Mouse (Mus musculus): ENCODE measurements around the gene 9230104L09Rik. TPM values are rescaled to one million over a fixed set of nuclear protein-coding genes. Genes with fewer than 3 reads are reported as not detected.

9230104L09Rik gene
- polyA plus RNA-seq, 1 experiment, result not detected

DNA sequence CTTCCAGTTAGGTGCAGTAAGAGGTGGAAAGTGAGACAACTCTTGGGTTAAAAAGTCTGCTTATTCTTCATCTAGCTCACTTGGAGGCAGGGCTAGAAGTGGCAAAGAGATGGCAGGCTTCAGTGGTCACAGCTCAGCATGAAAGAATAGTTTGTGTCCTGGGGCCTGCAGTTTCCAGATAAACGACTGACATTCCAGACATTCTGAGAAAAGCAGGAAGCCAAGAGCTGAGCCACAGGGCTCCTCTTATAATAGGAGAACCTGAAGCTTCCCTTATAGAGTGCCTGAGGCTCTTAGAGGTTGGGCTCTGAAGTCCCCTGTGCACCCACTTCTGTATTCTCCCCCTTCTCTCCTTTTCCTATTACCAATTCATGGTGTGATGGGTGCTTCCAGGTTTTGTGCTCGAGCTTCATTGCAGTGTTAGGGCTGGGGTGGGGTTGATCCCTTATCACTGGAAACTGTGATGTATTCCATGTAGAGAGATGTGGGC, 13.8 kb upstream of the 9230104L09Rik start:
- Histone ChIP-seq H3K79me2 (ENCODE audit: control insufficient read depth, insufficient read depth) (peaks cover 15% of the 10 kb centered on the region), H3K4me2 (ENCODE audit: low read depth) (peak overlapping the region; percentile 42), H3K36me3 (ENCODE audit: control insufficient read depth, insufficient read depth) (no peaks in the 10 kb centered on the region), H3ac (ENCODE audit: control insufficient read depth, insufficient read length) (no peak overlapping the region), H3K4me3 (no peak overlapping the region), H3K27me3 (ENCODE audit: control insufficient read depth, insufficient read depth, insufficient read length) (no peaks in the 10 kb centered on the region)
- TF ChIP-seq SRF (IDR thresholded peaks at IDR 0.05; ENCODE audit: control insufficient read depth, insufficient read length, low read depth), result no peak
- no peak for TF ChIP-seq TCF12 (IDR thresholded peaks at IDR 0.05; ENCODE audit: insufficient read depth, poor library complexity, severe bottlenecking)
- no peak for TF ChIP-seq USF1 (IDR thresholded peaks at IDR 0.05; ENCODE audit: low read depth)
- no peak for TF ChIP-seq CEBPB (IDR thresholded peaks at IDR 0.05; ENCODE audit: insufficient read depth, poor library complexity, severe bottlenecking)
- no peak for TF ChIP-seq REST (IDR thresholded peaks at IDR 0.05; ENCODE audit: insufficient read depth, insufficient read length)
- no peak for TF ChIP-seq POLR2A (IDR thresholded peaks at IDR 0.05; ENCODE audit: insufficient read length, low read depth)
- TF ChIP-seq MYOD1 (IDR thresholded peaks at IDR 0.05; ENCODE audit: control insufficient read depth in 1 of 3, insufficient read length in 2 of 3, low read depth in 2 of 3), result no peak
- no peak for TF ChIP-seq TCF3 (IDR thresholded peaks at IDR 0.05; ENCODE audit: insufficient read length, low read depth)
- no peak for TF ChIP-seq MAX (IDR thresholded peaks at IDR 0.05; ENCODE audit: low read depth)
- TF ChIP-seq MYOG (IDR thresholded peaks at IDR 0.05; ENCODE audit: control insufficient read depth in 1 of 3, insufficient read depth in 1 of 3, insufficient read length in 2 of 3, low read depth in 2 of 3), result no peak
- TF ChIP-seq POLR2AphosphoS2 (IDR thresholded peaks at IDR 0.05; ENCODE audit: insufficient read length, low read depth), result no peak
- TF ChIP-seq E2F4 (IDR thresholded peaks at IDR 0.05; ENCODE audit: insufficient read depth), result no peak

DNA sequence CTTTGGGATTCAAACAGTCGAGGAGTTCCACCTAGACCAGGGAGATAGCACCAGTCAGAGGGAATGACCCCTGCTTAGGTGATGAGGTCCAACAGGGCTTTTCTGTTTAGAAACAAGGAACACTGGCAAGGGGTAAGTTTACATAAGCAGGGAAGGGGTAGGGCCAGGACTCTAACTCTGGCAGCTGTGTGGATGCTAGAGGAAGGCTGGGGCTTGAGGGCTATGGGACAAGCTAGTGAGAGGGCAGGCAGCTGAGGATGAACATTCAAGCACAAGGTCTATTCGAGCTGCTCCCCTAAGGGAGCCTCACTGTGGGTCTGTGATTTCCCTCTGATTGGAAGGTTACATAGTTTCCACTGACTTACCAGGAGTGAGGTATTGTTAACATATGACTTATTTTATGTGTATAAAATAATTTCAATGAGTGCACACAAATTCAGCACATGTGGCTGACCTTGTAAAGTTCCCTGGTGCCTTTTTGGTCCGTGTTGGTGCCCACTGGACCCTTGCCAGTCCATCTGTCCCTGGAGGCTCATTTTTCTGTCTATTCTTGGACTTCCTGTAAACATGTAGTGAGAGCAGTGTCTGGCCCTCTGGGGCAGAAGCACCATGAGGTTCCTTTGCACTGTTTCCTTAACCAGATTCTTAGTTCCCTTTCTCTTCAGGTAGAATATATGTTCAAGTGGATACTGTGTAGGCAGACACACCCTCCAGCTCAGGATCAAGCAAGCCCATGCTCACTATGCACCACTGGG, 12.4 kb upstream of the 9230104L09Rik start:
- Histone ChIP-seq H3K27me3 (ENCODE audit: control insufficient read depth, insufficient read depth, insufficient read length) (no peaks in the 10 kb centered on the region), H3K79me2 (ENCODE audit: control insufficient read depth, insufficient read depth) (peaks cover 29% of the 10 kb centered on the region), H3K4me3 (no peak overlapping the region), H3K4me2 (ENCODE audit: low read depth) (peak overlapping the region; percentile 33), H3ac (ENCODE audit: control insufficient read depth, insufficient read length) (no peak overlapping the region), H3K36me3 (ENCODE audit: control insufficient read depth, insufficient read depth) (peaks cover 4% of the 10 kb centered on the region)
- TF ChIP-seq TCF12 (IDR thresholded peaks at IDR 0.05; ENCODE audit: insufficient read depth, poor library complexity, severe bottlenecking), result no peak
- peak in 2 of 3 experiments; percentile 27 to 40 for TF ChIP-seq MYOD1 (IDR thresholded peaks at IDR 0.05; ENCODE audit: control insufficient read depth in 1 of 3, insufficient read length in 2 of 3, low read depth in 2 of 3)

DNA sequence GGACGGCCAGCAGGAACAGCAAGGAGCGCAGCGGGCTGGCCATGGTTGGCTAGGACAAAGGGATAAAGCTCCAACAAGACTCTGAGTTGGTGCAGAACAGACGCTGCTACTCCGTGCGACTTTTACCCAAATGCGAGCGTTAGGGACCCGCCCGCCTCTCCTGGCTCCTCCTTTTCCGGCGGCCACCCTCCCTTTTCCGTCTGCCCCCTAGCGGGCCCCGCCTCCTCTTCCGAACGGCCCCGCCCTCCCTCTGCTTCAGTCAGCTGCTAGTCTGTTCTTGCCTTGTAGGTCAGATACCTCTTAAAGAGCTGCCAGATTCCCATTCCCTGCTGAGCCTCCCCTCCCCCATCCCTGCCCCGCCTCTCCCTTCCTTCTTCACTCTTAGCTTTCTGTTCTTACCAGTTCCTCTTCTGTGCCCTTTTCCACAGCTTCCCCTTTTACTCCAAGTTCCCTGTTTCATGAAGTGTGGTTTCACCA, 10.5 kb upstream of the 9230104L09Rik start, which contains the start of gene Cst3:
Cst3 (minus strand) TSS at position 358 of the 477 bp plus-strand sequence.
- TF ChIP-seq POLR2AphosphoS2 (IDR thresholded peaks at IDR 0.05; ENCODE audit: insufficient read length, low read depth) (peak; percentile 82), MYOG (IDR thresholded peaks at IDR 0.05; ENCODE audit: control insufficient read depth in 1 of 3, insufficient read depth in 1 of 3, insufficient read length in 2 of 3, low read depth in 2 of 3) (peak in 1 of 3 experiments; percentile 34), SRF (IDR thresholded peaks at IDR 0.05; ENCODE audit: control insufficient read depth, insufficient read length, low read depth) (no peak), MYOD1 (IDR thresholded peaks at IDR 0.05; ENCODE audit: control insufficient read depth in 1 of 3, insufficient read length in 2 of 3, low read depth in 2 of 3) (peak in 1 of 3 experiments; percentile 41), POLR2A (IDR thresholded peaks at IDR 0.05; ENCODE audit: insufficient read length, low read depth) (peak; percentile 80)
- Histone ChIP-seq H3K27me3 (ENCODE audit: control insufficient read depth, insufficient read depth, insufficient read length) (no peaks in the 10 kb centered on the region), H3K36me3 (ENCODE audit: control insufficient read depth, insufficient read depth) (peaks cover 13% of the 10 kb centered on the region), H3K4me2 (ENCODE audit: low read depth) (peak within 1 kb of the TSS; percentile 90), H3ac (ENCODE audit: control insufficient read depth, insufficient read length) (peak within 1 kb of the TSS; percentile 49), H3K4me3 (peak within 1 kb of the TSS; percentile 91), H3K79me2 (ENCODE audit: control insufficient read depth, insufficient read depth) (peaks cover 35% of the 10 kb centered on the region)

DNA sequence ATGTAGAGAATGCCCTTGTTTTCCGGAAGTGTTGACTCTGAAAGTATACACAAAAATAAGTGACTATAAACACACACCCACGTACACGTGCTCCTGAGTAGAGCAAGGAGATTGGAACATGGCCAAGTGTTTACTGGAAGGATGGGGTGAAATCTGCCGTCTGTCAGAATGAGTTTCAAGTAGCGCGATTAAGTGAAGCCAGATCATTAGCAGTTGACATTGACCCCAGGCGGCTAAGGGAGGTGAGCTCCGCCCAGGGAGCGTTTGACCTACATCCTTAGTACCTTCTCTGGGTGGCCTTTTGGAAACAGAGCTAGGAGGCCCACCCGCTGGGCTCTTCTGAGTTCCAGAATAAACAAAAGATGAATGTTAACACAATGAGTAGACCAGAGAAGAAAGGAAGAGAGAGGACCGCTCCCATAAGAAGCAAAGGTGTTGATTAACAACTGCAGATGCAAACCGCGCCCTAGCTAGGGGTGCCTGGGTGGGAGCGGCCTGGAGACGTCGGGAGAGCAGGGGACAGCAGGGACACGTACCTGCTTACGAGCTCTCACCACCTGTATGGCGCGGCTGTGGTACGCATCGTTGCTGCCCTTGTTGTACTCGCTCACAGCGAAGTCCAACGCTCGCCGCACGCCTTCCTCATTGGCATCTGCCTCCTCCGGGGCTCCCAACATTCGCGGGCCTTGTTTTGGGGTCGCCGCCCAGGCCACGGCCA, 9.9 kb upstream of the 9230104L09Rik start:
- Histone ChIP-seq H3ac (ENCODE audit: control insufficient read depth, insufficient read length) (peak overlapping the region; percentile 49), H3K4me3 (peak overlapping the region; percentile 91), H3K36me3 (ENCODE audit: control insufficient read depth, insufficient read depth) (peaks cover 15% of the 10 kb centered on the region), H3K79me2 (ENCODE audit: control insufficient read depth, insufficient read depth) (peaks cover 35% of the 10 kb centered on the region), H3K27me3 (ENCODE audit: control insufficient read depth, insufficient read depth, insufficient read length) (no peaks in the 10 kb centered on the region), H3K4me2 (ENCODE audit: low read depth) (peak overlapping the region; percentile 90)
- TF ChIP-seq TCF3 (IDR thresholded peaks at IDR 0.05; ENCODE audit: insufficient read length, low read depth) (no peak), MAX (IDR thresholded peaks at IDR 0.05; ENCODE audit: low read depth) (no peak), POLR2A (IDR thresholded peaks at IDR 0.05; ENCODE audit: insufficient read length, low read depth) (no peak), REST (IDR thresholded peaks at IDR 0.05; ENCODE audit: insufficient read depth, insufficient read length) (no peak), E2F4 (IDR thresholded peaks at IDR 0.05; ENCODE audit: insufficient read depth) (no peak), TCF12 (IDR thresholded peaks at IDR 0.05; ENCODE audit: insufficient read depth, poor library complexity, severe bottlenecking) (no peak), SRF (IDR thresholded peaks at IDR 0.05; ENCODE audit: control insufficient read depth, insufficient read length, low read depth) (no peak), MYOD1 (IDR thresholded peaks at IDR 0.05; ENCODE audit: control insufficient read depth in 1 of 3, insufficient read length in 2 of 3, low read depth in 2 of 3) (no peak), CEBPB (IDR thresholded peaks at IDR 0.05; ENCODE audit: insufficient read depth, poor library complexity, severe bottlenecking) (no peak), USF1 (IDR thresholded peaks at IDR 0.05; ENCODE audit: low read depth) (no peak), MYOG (IDR thresholded peaks at IDR 0.05; ENCODE audit: control insufficient read depth in 1 of 3, insufficient read depth in 1 of 3, insufficient read length in 2 of 3, low read depth in 2 of 3) (no peak), POLR2AphosphoS2 (IDR thresholded peaks at IDR 0.05; ENCODE audit: insufficient read length, low read depth) (no peak)
